Mouse (Mus musculus): ENCODE results near the gene 4930444G20Rik.
"Not testable (repeated sequence)": the region's sequence is repeated elsewhere in the genome, so short reads cannot be mapped to it uniquely, and the experiment has no call there.

Gene 4930444G20Rik

GRCm38 (mm10) chr10:22067979-22068378 lies at the start of gene 4930444G20Rik:
Gene 4930444G20Rik (minus strand): TSS chr10:22068079.
- DNase-seq = not testable (repeated sequence)

- DNase-seq = no peak
Measured at GRCm38 (mm10) chr10:22074531-22074930, 6.7 kb upstream of the 4930444G20Rik start.

- peak; percentile 19 for DNase-seq
Measured at GRCm38 (mm10) chr10:22072739-22073138, 4.9 kb upstream of the 4930444G20Rik start.

GRCm38 (mm10) chr10:22070576-22070975 lies 2.7 kb upstream of the 4930444G20Rik start:
- no peak for DNase-seq

- DNase-seq = no peak
Measured at GRCm38 (mm10) chr10:22070168-22070567, 2.3 kb upstream of the 4930444G20Rik start.

- no peak for DNase-seq
Measured at GRCm38 (mm10) chr10:22059415-22059814, 8.5 kb downstream of the 4930444G20Rik start.

GRCm38 (mm10) chr10:22059026-22059325 lies 8.9 kb downstream of the 4930444G20Rik start:
- DNase-seq = no peak

- DNase-seq = peak; percentile 90
Measured at GRCm38 (mm10) chr10:22058218-22059025, 9.5 kb downstream of the 4930444G20Rik start.

- no peak for DNase-seq
Measured at GRCm38 (mm10) chr10:22055308-22055707, 12.6 kb downstream of the 4930444G20Rik start.

- DNase-seq = peak; percentile 63
Measured at GRCm38 (mm10) chr10:22036256-22036655, 31.6 kb downstream of the 4930444G20Rik start.

GRCm38 (mm10) chr10:22034303-22034702 lies 33.6 kb downstream of the 4930444G20Rik start:
- peak; percentile 19 for DNase-seq

- DNase-seq = no peak
Measured at GRCm38 (mm10) chr10:22018618-22019017, 49.3 kb downstream of the 4930444G20Rik start.

- no peak for DNase-seq
Measured at GRCm38 (mm10) chr10:22017469-22018159, 50.3 kb downstream of the 4930444G20Rik start.
